Mouse (Mus musculus): ENCODE results near the gene Ubiad1. TPM values are rescaled to one million over a fixed set of nuclear protein-coding genes. Genes with fewer than 3 reads are reported as not detected.

Gene Ubiad1
- polyA plus RNA-seq, 1 experiment from 2014 or later, result 21.7 TPM

DNA sequence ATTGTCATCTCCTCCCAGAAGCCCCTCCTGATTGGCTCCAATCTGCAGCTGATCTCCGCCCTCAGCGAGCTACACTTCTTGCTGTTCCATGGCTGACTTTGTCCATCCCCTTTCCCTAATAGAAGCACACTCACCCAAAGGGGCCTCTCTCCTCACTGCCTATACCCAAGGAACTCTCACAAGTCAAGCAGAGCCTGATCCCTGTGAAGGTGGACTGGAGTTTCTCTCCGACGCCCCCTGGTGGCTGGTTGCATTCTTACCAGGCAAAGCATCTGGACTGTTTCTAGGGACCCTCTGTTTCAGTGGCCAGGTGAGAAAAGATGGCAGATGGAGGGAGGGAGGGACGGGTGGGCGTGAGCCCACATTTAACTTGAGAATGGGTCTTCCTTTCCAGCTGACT, 14.9 kb downstream of the Ubiad1 start:
- no peak overlapping the region for H3K9ac ChIP-seq
- 26% methylated on average over 6 of the region's 6 CpGs for WGBS
- H3K27me3 ChIP-seq, result no peaks in the 10 kb centered on the region
- no peak overlapping the region for H3K27ac ChIP-seq (replicated peaks)
- H3K4me2 ChIP-seq (replicated peaks), result no peak overlapping the region
- H3K36me3 ChIP-seq, result peaks cover under 1% of the 10 kb centered on the region; the same call in 1 of the 2 replicates
- no peaks in the 10 kb centered on the region for H3K4me1 ChIP-seq
- H3K9me3 ChIP-seq (replicated peaks), result no peaks in the 10 kb centered on the region
- H3K4me3 ChIP-seq (replicated peaks), result no peak overlapping the region
- no peak for ATAC-seq (ENCODE audit: insufficient number of reproducible peaks, low FRiP score, low TSS enrichment, low read depth)

DNA sequence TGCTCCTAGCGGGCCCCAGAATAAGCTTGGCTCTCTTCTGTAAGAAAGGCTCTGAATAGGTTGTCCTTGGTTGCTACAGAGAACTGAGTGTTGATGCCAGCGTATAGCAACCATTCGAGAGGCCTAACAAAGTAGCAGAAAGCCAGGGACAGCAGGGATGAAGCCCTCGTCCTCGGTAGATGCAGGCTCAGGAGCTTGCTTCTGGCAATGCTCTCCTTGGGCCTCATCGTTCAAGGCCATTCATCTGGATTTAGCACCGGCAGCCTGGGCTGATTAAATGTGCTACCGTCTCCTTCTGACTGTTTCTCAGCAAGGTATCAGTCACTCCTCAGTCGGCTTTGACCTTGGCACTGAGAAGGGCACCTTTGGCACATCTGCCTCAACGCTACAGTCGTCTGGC, 15.4 kb downstream of the Ubiad1 start:
- ATAC-seq (ENCODE audit: insufficient number of reproducible peaks, low FRiP score, low TSS enrichment, low read depth), result no peak
- H3K36me3 ChIP-seq, result no peaks in the 10 kb centered on the region
- no peak overlapping the region for H3K9ac ChIP-seq
- no peaks in the 10 kb centered on the region for H3K9me3 ChIP-seq (replicated peaks)
- H3K4me1 ChIP-seq, result no peaks in the 10 kb centered on the region
- no peaks in the 10 kb centered on the region for H3K27me3 ChIP-seq
- no peak overlapping the region for H3K4me2 ChIP-seq (replicated peaks)
- 87% methylated on average over 11 of the region's 11 CpGs for WGBS
- H3K4me3 ChIP-seq (replicated peaks), result no peak overlapping the region
- H3K27ac ChIP-seq (replicated peaks), result no peak overlapping the region

DNA sequence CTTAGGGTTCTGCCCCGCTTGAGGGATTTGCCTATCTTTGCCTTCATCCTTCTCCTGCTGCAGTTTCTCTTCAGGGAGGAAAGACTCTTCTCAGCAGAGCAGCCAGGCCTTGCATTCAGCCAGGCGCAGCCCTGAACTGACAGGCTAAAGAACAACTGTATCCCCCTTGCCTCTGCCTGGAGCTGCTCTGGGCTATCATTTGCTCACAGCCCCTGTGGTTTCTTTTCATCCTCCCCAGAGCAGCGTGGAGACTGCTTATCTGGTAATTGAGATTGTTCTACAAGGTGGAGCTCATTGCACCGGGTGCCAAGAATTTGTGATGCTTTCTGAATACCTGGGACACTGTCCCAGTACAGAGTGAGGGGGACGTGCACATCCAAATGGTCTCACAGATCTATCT, 16.0 kb downstream of the Ubiad1 start:
- H3K27ac ChIP-seq (replicated peaks), result no peak overlapping the region
- no peak overlapping the region for H3K4me2 ChIP-seq (replicated peaks)
- H3K4me1 ChIP-seq, result no peaks in the 10 kb centered on the region
- no peaks in the 10 kb centered on the region for H3K36me3 ChIP-seq
- no peaks in the 10 kb centered on the region for H3K27me3 ChIP-seq
- no peak overlapping the region for H3K9ac ChIP-seq
- no peak overlapping the region for H3K4me3 ChIP-seq (replicated peaks)
- H3K9me3 ChIP-seq (replicated peaks), result no peaks in the 10 kb centered on the region
- no peak for ATAC-seq (ENCODE audit: insufficient number of reproducible peaks, low FRiP score, low TSS enrichment, low read depth)
- WGBS, result 73% methylated on average over 5 of the region's 5 CpGs

GRCm38 (mm10) chr4:148426950-148427850, 17.4 kb downstream of the Ubiad1 start:
- WGBS, result 55% methylated on average over 10 of the region's 10 CpGs
- Histone ChIP-seq H3K4me1 (no peaks in the 10 kb centered on the region), H3K9ac (no peak overlapping the region), H3K4me3 (replicated peaks) (no peak overlapping the region), H3K27me3 (no peaks in the 10 kb centered on the region), H3K9me3 (replicated peaks) (no peaks in the 10 kb centered on the region), H3K36me3 (no peaks in the 10 kb centered on the region), H3K27ac (replicated peaks) (no peak overlapping the region), H3K4me2 (replicated peaks) (no peak overlapping the region)
- no peak for ATAC-seq (ENCODE audit: insufficient number of reproducible peaks, low FRiP score, low TSS enrichment, low read depth)

DNA sequence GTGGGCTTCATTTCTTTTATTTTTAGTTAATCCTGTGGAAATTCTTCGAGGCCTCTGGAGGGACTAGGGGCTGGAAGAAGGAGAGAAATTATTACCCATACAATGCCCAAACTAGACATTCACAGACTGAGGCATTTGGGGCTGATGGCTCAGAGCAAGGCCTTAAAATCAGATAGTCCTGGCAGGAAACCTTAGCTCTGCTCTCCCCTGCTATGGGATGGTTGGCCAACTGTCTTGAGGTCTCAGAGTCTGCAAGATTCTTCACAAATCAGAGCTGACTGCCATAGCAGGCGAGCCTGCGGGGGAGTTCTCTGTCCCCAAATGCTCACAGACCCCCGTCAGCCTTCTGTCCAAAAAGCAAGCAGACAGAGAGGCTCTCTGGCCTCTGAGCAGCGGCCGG, 27.0 kb downstream of the Ubiad1 start:
- Histone ChIP-seq H3K4me3 (replicated peaks) (no peak overlapping the region), H3K9me3 (replicated peaks) (no peaks in the 10 kb centered on the region), H3K27me3 (peaks cover 20% of the 10 kb centered on the region), H3K36me3 (no peaks in the 10 kb centered on the region), H3K4me1 (peaks cover 6% of the 10 kb centered on the region; the same call in 1 of the 2 replicates), H3K27ac (replicated peaks) (no peak overlapping the region), H3K4me2 (replicated peaks) (no peak overlapping the region), H3K9ac (no peak overlapping the region)
- no peak for ATAC-seq (ENCODE audit: insufficient number of reproducible peaks, low FRiP score, low TSS enrichment, low read depth)
- 55% methylated on average over 6 of the region's 6 CpGs for WGBS

DNA sequence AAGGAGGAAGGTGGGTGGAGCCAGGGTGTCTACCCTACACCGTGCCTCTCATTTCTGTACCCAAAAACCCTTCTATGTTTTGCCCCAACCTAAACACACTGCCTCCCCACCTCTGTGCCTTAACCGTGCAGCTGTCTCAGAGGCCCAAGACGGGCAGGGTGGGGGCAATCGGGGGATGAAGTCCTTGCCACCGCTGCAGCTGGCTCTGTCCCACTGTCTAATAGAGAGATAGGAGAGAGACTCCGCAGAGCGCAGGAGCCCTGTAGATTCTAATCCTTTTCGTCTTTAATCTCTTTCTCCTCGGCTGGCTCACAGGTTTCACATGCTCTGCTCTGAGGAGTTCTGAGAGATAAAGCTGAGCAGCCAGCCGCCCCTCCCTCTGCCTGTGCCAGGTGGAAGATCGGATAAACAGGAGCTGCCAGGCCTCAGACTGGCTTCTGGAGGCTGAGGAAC, 27.5 kb downstream of the Ubiad1 start:
- H3K4me1 ChIP-seq, result peaks cover 6% of the 10 kb centered on the region; the same call in 1 of the 2 replicates
- no peak for ATAC-seq (ENCODE audit: insufficient number of reproducible peaks, low FRiP score, low TSS enrichment, low read depth)
- no peak overlapping the region for H3K27ac ChIP-seq (replicated peaks)
- H3K9ac ChIP-seq, result no peak overlapping the region
- H3K4me3 ChIP-seq (replicated peaks), result no peak overlapping the region
- 46% methylated on average over 11 of the region's 11 CpGs for WGBS
- peaks cover 20% of the 10 kb centered on the region for H3K27me3 ChIP-seq
- no peak overlapping the region for H3K4me2 ChIP-seq (replicated peaks)
- H3K36me3 ChIP-seq, result no peaks in the 10 kb centered on the region
- H3K9me3 ChIP-seq (replicated peaks), result no peaks in the 10 kb centered on the region

GRCm38 (mm10) chr4:148415575-148415974, 29.0 kb downstream of the Ubiad1 start:
- 13% methylated on average over 16 of the region's 16 CpGs for WGBS
- Histone ChIP-seq H3K4me3 (replicated peaks) (no peak overlapping the region), H3K4me1 (peaks cover 6% of the 10 kb centered on the region; the same call in 1 of the 2 replicates), H3K4me2 (replicated peaks) (no peak overlapping the region), H3K36me3 (no peaks in the 10 kb centered on the region), H3K9ac (no peak overlapping the region), H3K27me3 (peaks cover 20% of the 10 kb centered on the region), H3K9me3 (replicated peaks) (no peaks in the 10 kb centered on the region), H3K27ac (replicated peaks) (no peak overlapping the region)
- ATAC-seq (ENCODE audit: insufficient number of reproducible peaks, low FRiP score, low TSS enrichment, low read depth), result no peak

DNA sequence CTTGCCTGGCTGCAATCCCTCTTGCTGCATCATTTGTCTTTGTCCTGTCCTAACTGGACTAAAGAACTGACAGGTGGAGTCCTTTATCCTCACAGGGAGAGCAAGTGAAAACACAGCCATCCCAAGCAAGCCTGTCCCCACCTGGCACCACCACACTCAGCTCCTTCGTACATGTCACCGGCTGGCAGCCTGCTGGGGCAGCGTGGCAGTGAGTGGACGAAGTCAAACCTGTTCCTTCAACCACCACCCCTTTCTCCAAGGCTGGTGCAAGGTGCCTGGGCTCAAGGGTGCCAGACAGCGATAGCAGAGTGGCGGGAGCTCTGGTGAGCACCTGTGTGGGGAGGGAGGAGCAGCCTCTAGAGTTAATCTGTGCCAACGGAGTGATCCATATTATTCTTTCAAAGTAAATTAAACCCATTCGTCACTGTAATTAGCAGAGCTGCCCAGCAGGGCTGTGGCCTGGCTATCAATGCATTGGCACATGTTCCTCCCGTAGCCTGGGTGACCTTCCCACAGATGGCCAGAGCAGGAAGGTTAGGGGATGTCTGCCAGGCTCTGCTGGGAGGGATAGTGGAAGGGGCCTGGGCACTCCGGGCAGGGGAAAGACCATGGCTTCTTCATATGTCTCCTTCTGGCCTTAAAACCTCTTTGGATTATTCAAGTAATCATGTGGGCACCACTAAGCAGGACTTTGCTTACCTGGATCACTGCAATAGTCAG, 36.2 kb downstream of the Ubiad1 start:
- H3K27ac ChIP-seq (replicated peaks), result no peak overlapping the region
- H3K4me1 ChIP-seq, result peaks cover 14% of the 10 kb centered on the region
- no peak overlapping the region for H3K9ac ChIP-seq
- H3K36me3 ChIP-seq, result no peaks in the 10 kb centered on the region
- 65% methylated on average over 10 of the region's 10 CpGs for WGBS
- no peak overlapping the region for H3K4me3 ChIP-seq (replicated peaks)
- H3K9me3 ChIP-seq (replicated peaks), result no peaks in the 10 kb centered on the region
- H3K27me3 ChIP-seq, result peaks cover 46% of the 10 kb centered on the region
- no peak overlapping the region for H3K4me2 ChIP-seq (replicated peaks)
- no peak for ATAC-seq (ENCODE audit: insufficient number of reproducible peaks, low FRiP score, low TSS enrichment, low read depth)

- no peak overlapping the region for H3K4me3 ChIP-seq (replicated peaks)
- no peak overlapping the region; the same call in 1 of the 2 replicates for H3K4me2 ChIP-seq (replicated peaks)
- no peak overlapping the region for H3K9ac ChIP-seq
- peaks cover 14% of the 10 kb centered on the region for H3K4me1 ChIP-seq
- 9% methylated on average over 13 of the region's 13 CpGs for WGBS
- H3K27me3 ChIP-seq, result peaks cover 63% of the 10 kb centered on the region
- H3K27ac ChIP-seq (replicated peaks), result no peak overlapping the region
- ATAC-seq (ENCODE audit: insufficient number of reproducible peaks, low FRiP score, low TSS enrichment, low read depth), result no peak
- H3K9me3 ChIP-seq (replicated peaks), result no peaks in the 10 kb centered on the region
- H3K36me3 ChIP-seq, result no peaks in the 10 kb centered on the region
Observed at GRCm38 (mm10) chr4:148405255-148405788, 39.2 kb downstream of the Ubiad1 start.

DNA sequence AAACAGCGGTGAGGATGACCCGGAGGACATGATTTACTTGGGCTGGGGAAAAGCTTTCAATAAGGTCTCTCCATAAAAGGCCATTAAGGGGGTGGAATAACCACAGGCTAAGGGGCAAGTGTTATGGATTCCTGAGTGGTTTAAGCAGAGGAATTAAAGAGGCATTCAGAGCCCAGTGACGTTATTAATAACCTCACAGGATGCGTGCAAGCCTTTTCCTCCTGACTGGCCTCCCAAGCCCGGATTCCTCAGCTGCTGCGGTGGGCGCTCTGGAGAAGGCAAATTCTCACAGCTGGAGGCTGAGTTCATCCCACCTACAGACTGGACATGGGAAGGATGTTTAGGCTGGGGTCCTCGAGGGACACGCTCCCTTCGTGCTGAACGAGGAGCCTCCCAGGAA, 39.8 kb downstream of the Ubiad1 start:
- peak overlapping the region; percentile 12; the same call in 1 of the 2 replicates for H3K4me2 ChIP-seq (replicated peaks)
- no peak overlapping the region for H3K4me3 ChIP-seq (replicated peaks)
- peaks cover 14% of the 10 kb centered on the region for H3K4me1 ChIP-seq
- H3K27ac ChIP-seq (replicated peaks), result no peak overlapping the region
- H3K36me3 ChIP-seq, result no peaks in the 10 kb centered on the region
- no peak for ATAC-seq (ENCODE audit: insufficient number of reproducible peaks, low FRiP score, low TSS enrichment, low read depth)
- H3K9ac ChIP-seq, result no peak overlapping the region
- peaks cover 63% of the 10 kb centered on the region for H3K27me3 ChIP-seq
- 8% methylated on average over 11 of the region's 11 CpGs for WGBS
- no peaks in the 10 kb centered on the region for H3K9me3 ChIP-seq (replicated peaks)

GRCm38 (mm10) chr4:148403402-148403801, 41.2 kb downstream of the Ubiad1 start:
- Histone ChIP-seq H3K9ac (no peak overlapping the region), H3K27ac (replicated peaks) (no peak overlapping the region), H3K9me3 (replicated peaks) (no peaks in the 10 kb centered on the region), H3K4me1 (peaks cover 14% of the 10 kb centered on the region), H3K4me3 (replicated peaks) (no peak overlapping the region), H3K4me2 (replicated peaks) (no peak overlapping the region), H3K36me3 (no peaks in the 10 kb centered on the region), H3K27me3 (peaks cover 63% of the 10 kb centered on the region)
- no peak for ATAC-seq (ENCODE audit: insufficient number of reproducible peaks, low FRiP score, low TSS enrichment, low read depth)
- WGBS, result 15% methylated on average over 12 of the region's 12 CpGs

Measured in embryonic facial prominence, embryonic 15.5 days (tissue).